Mouse (Mus musculus): ENCODE measurements around the gene Mgst2.

- TF ChIP-seq CTCF (IDR thresholded peaks at IDR 0.05; ENCODE audit: low read depth): no peak
- no peak for TF ChIP-seq EP300 (IDR thresholded peaks at IDR 0.05; ENCODE audit: low read depth)
These were observed 54.3 kb downstream of the Mgst2 start for GRCm38 (mm10) chr3:51714469-51714868.

Data from liver, embryonic 14.5 days (tissue).